Mouse (Mus musculus): ENCODE results near the gene Pcdh9.
A peak's percentile ranks its signal among the peaks of the same experiment; 100 is the strongest.

The Pcdh9 gene

GRCm38 (mm10) chr14:93794530-93794929, 95.9 kb downstream of the Pcdh9 start:
- DNase-seq (ENCODE audit: low spot score) = no peak

GRCm38 (mm10) chr14:93786234-93786633, 104.2 kb downstream of the Pcdh9 start:
- no peak for DNase-seq (ENCODE audit: low spot score)

- DNase-seq (ENCODE audit: low spot score) = no peak
Measured at GRCm38 (mm10) chr14:93785031-93785430, 105.4 kb downstream of the Pcdh9 start.

GRCm38 (mm10) chr14:93762855-93763254, 127.6 kb downstream of the Pcdh9 start:
- DNase-seq (ENCODE audit: low spot score) = no peak

- DNase-seq (ENCODE audit: low spot score) = no peak
Measured at GRCm38 (mm10) chr14:93734077-93734673, 156.3 kb downstream of the Pcdh9 start.

GRCm38 (mm10) chr14:93725798-93726197, 164.7 kb downstream of the Pcdh9 start:
- DNase-seq (ENCODE audit: low spot score) = no peak

GRCm38 (mm10) chr14:93719208-93719607, 171.3 kb downstream of the Pcdh9 start:
- DNase-seq (ENCODE audit: low spot score) = no peak

- DNase-seq (ENCODE audit: low spot score) = no peak
Measured at GRCm38 (mm10) chr14:93713250-93713935, 177.1 kb downstream of the Pcdh9 start.

- DNase-seq (ENCODE audit: low spot score) = no peak
Measured at GRCm38 (mm10) chr14:93708651-93709050, 181.8 kb downstream of the Pcdh9 start.

- DNase-seq (ENCODE audit: low spot score) = no peak
Measured at GRCm38 (mm10) chr14:93701385-93702101, 188.9 kb downstream of the Pcdh9 start.

- no peak for DNase-seq (ENCODE audit: low spot score)
Measured at GRCm38 (mm10) chr14:93700916-93701315, 189.6 kb downstream of the Pcdh9 start.

GRCm38 (mm10) chr14:93684641-93685040, 205.8 kb downstream of the Pcdh9 start:
- DNase-seq (ENCODE audit: low spot score) = peak; percentile 1

GRCm38 (mm10) chr14:93675273-93676068, 215.0 kb downstream of the Pcdh9 start:
- no peak for DNase-seq (ENCODE audit: low spot score)

GRCm38 (mm10) chr14:93653986-93654757, 236.3 kb downstream of the Pcdh9 start:
- no peak for DNase-seq (ENCODE audit: low spot score)

GRCm38 (mm10) chr14:93627241-93627640, 263.2 kb downstream of the Pcdh9 start:
- DNase-seq (ENCODE audit: low spot score) = no peak

GRCm38 (mm10) chr14:93624144-93624543, 266.3 kb downstream of the Pcdh9 start:
- no peak for DNase-seq (ENCODE audit: low spot score)

GRCm38 (mm10) chr14:93621211-93621610, 269.3 kb downstream of the Pcdh9 start:
- no peak for DNase-seq (ENCODE audit: low spot score)

- no peak for DNase-seq (ENCODE audit: low spot score)
Measured at GRCm38 (mm10) chr14:93607546-93607945, 282.9 kb downstream of the Pcdh9 start.

GRCm38 (mm10) chr14:93599997-93600396, 290.5 kb downstream of the Pcdh9 start:
- no peak for DNase-seq (ENCODE audit: low spot score)

- no peak for DNase-seq (ENCODE audit: low spot score)
Measured at GRCm38 (mm10) chr14:93585432-93586024, 305.0 kb downstream of the Pcdh9 start.

GRCm38 (mm10) chr14:93564361-93564760, 326.1 kb downstream of the Pcdh9 start:
- DNase-seq (ENCODE audit: low spot score) = no peak
